Mouse (Mus musculus) cerebellum, adult 2 months (tissue): ENCODE results near the gene Fbxo27. TPM values are rescaled to one million over a fixed set of nuclear protein-coding genes. Genes with fewer than 3 reads are reported as not detected.

Experiments used
- DNase-seq, 2 experiments: peaks; one replicate each; pipeline ENCODE4 v3.0.0; 2021
- H3K27ac ChIP-seq: fragments of 200-500 bp; 2 replicates; pipeline ENCODE4 v1.5.1; 2012; ENCODE audit warnings: low read length, control low read depth, inconsistent platforms; ENCODE audit not compliant: insufficient read depth
- H3K27me3 ChIP-seq: fragments of 200-500 bp; 2 replicates; pipeline ENCODE4 v1.6.1; 2012; ENCODE audit warnings: inconsistent platforms, mild to moderate bottlenecking, low read length, moderate library complexity; ENCODE audit not compliant: control insufficient read depth, insufficient read depth
- H3K4me1 ChIP-seq: fragments of 200-500 bp; 2 replicates; pipeline ENCODE4 v1.6.1; 2011; ENCODE audit warnings: low read length; ENCODE audit not compliant: control insufficient read depth, insufficient read depth
- H3K4me3 ChIP-seq: fragments of 200-500 bp; replicated peaks from 2 replicates; pipeline ENCODE3; 2011; ENCODE audit warnings: mild to moderate bottlenecking, low read depth, low read length, control low read depth; ENCODE audit not compliant: insufficient read depth
- CTCF ChIP-seq: fragments of 200-500 bp; IDR thresholded peaks from 2 replicates; pipeline ENCODE4 v1.5.1; 2011; ENCODE audit warnings: low read depth, mild to moderate bottlenecking, control low read depth, low read length, moderate library complexity, borderline replicate concordance; ENCODE audit not compliant: insufficient read depth
- POLR2A ChIP-seq: fragments of 200-500 bp; IDR thresholded peaks from 2 replicates; pipeline ENCODE4 v1.6.1; 2011; ENCODE audit warnings: low read length, control low read depth, borderline replicate concordance; ENCODE audit not compliant: insufficient read depth
- WGBS: fragments of 180-500 bp; shearing (Covaris S2); methylation state at CpG from one replicate; pipeline ENCODE4 v1.1.7; 2018; 5-methylcytosine and 5-hydroxymethylcytosine counted together
- polyA plus RNA-seq: library from polyadenylated mRNA; depleted of rRNA; stranded (reverse); fragments of >200 nt; gene quantifications from 2 replicates; pipeline ENCODE4 v1.2.3, GENCODE M21; 2012; rRNA removed

Gene Fbxo27
- polyA plus RNA-seq, 1 experiment = 66.4 TPM

DNA sequence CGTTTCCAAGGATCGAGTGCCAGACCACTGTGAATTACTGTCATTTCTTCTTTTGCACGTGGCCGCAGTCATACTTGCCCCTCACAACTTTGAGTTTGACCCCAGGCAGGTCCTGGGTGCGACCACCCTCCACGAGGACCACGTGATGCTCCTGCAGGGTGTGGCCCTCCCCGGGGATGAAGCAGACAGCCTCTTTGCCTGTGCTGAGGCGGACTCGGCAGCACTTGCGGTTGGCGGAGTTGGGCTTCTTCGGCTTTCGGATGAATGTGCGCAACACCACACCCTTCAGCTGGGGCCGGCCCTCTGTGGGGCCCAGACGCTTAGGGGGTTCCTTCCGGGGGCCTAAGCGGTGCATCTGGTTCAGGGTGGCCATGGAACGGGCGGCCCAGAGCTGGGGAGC is 47.2 kb downstream of the Fbxo27 start:
- TF ChIP-seq POLR2A (no peak), CTCF (no peak)
- no peak overlapping the region for H3K4me3 ChIP-seq
- WGBS = 92% methylated on average over 21 of the region's 21 CpGs
- peaks cover 11% of the 10 kb centered on the region for H3K4me1 ChIP-seq
- no peaks in the 10 kb centered on the region for H3K27me3 ChIP-seq
- no peak for DNase-seq
- H3K27ac ChIP-seq = no peak overlapping the region

DNA sequence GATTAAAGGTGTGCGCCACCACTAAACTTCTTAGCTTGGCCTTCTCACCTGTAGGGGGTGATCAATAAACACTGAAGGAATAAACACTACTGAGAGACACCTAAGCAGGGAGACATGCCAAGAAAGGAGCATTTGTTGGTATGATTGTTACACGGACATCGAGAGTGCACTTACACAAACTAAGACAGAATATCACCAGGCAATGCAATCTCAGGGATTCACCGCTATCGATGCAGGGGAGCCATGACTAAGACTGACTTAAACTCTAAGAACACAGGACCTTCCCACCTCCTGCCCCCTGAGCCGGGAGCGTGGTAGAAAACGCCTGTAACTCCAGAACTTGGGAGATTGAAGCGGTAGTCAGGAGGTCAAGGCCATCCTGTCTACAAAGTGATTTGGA is 48.3 kb downstream of the Fbxo27 start:
- DNase-seq = peak in 1 of 2 experiments; percentile 30
- 26% methylated on average over 9 of the region's 9 CpGs for WGBS
- TF ChIP-seq POLR2A (no peak), CTCF (no peak)
- peak overlapping the region; percentile 91 for H3K4me3 ChIP-seq
- no peaks in the 10 kb centered on the region for H3K27me3 ChIP-seq
- peak overlapping the region; percentile 70; the same call in 1 of the 2 replicates for H3K27ac ChIP-seq
- peaks cover 11% of the 10 kb centered on the region for H3K4me1 ChIP-seq

DNA sequence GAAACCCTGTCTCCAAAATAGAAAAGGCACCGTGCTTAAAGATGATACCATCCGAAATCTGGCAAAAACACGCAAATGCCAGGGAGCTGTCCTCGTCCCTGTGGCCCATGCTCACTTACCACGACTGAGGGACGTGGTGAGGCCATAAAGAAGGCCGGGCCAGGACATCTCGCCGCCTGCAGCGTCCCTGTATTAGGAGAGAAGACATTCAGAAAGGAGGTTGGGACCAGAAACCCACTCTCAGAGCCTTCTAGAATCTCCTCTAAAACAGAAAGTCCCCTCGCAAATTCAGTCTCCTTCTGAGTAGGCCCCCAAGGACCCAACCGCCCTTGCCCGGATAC is 48.7 kb downstream of the Fbxo27 start:
- peaks cover 11% of the 10 kb centered on the region for H3K4me1 ChIP-seq
- DNase-seq = no peak
- H3K4me3 ChIP-seq = peak overlapping the region; percentile 91
- TF ChIP-seq POLR2A (no peak), CTCF (no peak)
- 0% methylated on average over 13 of the region's 13 CpGs for WGBS
- no peaks in the 10 kb centered on the region for H3K27me3 ChIP-seq
- peak overlapping the region; percentile 70 for H3K27ac ChIP-seq

- Histone ChIP-seq H3K27me3 (no peaks in the 10 kb centered on the region), H3K4me1 (peaks cover 11% of the 10 kb centered on the region), H3K27ac (peak within 1 kb of the TSS; percentile 76), H3K4me3 (peak within 1 kb of the TSS; percentile 91)
- peak; percentile 76 for TF ChIP-seq CTCF
- TF ChIP-seq POLR2A = peak; percentile 98
- peak; percentile 98 for DNase-seq
- under 1% methylated on average over 39 of the region's 39 CpGs for WGBS
Measured at GRCm38 (mm10) chr7:28741709-28742438, 49.2 kb downstream of the Fbxo27 start, which contains the start of the genes Mrps12 and Sars2. Gene Mrps12 (minus strand): TSS chr7:28741820. Gene Sars2 (plus strand): TSS chr7:28741992.

Other genes starting within 250 kb of the Fbxo27 start
- gene Lrfn1, start 240.9 kb upstream of the Fbxo27 start, polyA plus RNA-seq = 39.6 and 41.5 TPM in 2 replicates
- gene Ifnl2, start 182.4 kb upstream of the Fbxo27 start, polyA plus RNA-seq = not detected in 2 replicates
- not detected in 2 replicates for gene Ifnl3, start 170.0 kb upstream of the Fbxo27 start, polyA plus RNA-seq
- gene Sycn, start 152.0 kb upstream of the Fbxo27 start, polyA plus RNA-seq = not detected in 2 replicates
- 0.43 and 0.67 TPM in 2 replicates for gene Nccrp1, start 145.6 kb upstream of the Fbxo27 start, polyA plus RNA-seq
- 54.1 and 54.9 TPM in 2 replicates for gene Samd4b, start 94.7 kb upstream of the Fbxo27 start, polyA plus RNA-seq
- 8.3 and 8.5 TPM in 2 replicates for gene Pak4, start 94.7 kb upstream of the Fbxo27 start, polyA plus RNA-seq
- 0.90 and 1.4 TPM in 2 replicates for gene Acp7, start 61.5 kb upstream of the Fbxo27 start, polyA plus RNA-seq
- gene Fbxo17, start 24.0 kb downstream of the Fbxo27 start, polyA plus RNA-seq = 6.7 TPM in 2 replicates
- gene Mrps12, start 49.0 kb downstream of the Fbxo27 start, polyA plus RNA-seq = 101 and 113 TPM in 2 replicates
- gene Sars2, start 49.1 kb downstream of the Fbxo27 start, polyA plus RNA-seq = 21.5 and 23.8 TPM in 2 replicates
- 1.6 and 3.1 TPM in 2 replicates for gene Ccer2, start 63.3 kb downstream of the Fbxo27 start, polyA plus RNA-seq
- 282 and 298 TPM in 2 replicates for gene Sirt2, start 73.9 kb downstream of the Fbxo27 start, polyA plus RNA-seq
- gene Nfkbib, start 74.7 kb downstream of the Fbxo27 start, polyA plus RNA-seq = 39.6 and 40.0 TPM in 2 replicates
- gene Rinl, start 96.1 kb downstream of the Fbxo27 start, polyA plus RNA-seq = 3.0 and 3.1 TPM in 2 replicates
- gene Hnrnpl, start 115.7 kb downstream of the Fbxo27 start, polyA plus RNA-seq = 366 and 379 TPM in 2 replicates
- 106 and 115 TPM in 2 replicates for gene Ech1, start 132.4 kb downstream of the Fbxo27 start, polyA plus RNA-seq
- gene Lgals4, start 141.0 kb downstream of the Fbxo27 start, polyA plus RNA-seq = 6.9 and 8.3 TPM in 2 replicates
- 0.16 TPM in 1 of 2 replicates, not detected in the other for gene Lgals7, start 171.0 kb downstream of the Fbxo27 start, polyA plus RNA-seq
- gene Capn12, start 188.6 kb downstream of the Fbxo27 start, polyA plus RNA-seq = 0.41 and 0.46 TPM in 2 replicates